Mouse (Mus musculus) leukemia stem cell, adult 10-12 weeks (primary cell): Measurements from ENCODE around the gene Rad52. TPM values are rescaled to one million over a fixed set of nuclear protein-coding genes. Genes with fewer than 3 reads are reported as not detected.

Experiments used
- polyA plus RNA-seq: library from polyadenylated mRNA; stranded (reverse); fragments of >175 nt; gene quantifications from 2 replicates; pipeline ENCODE4 v1.2.3, GENCODE M21; 2012; ENCODE audit warnings: low replicate concordance

Gene Rad52
- polyA plus RNA-seq: 33.3 and 70.6 TPM in 2 replicates

GRCm38 (mm10) chr6:119902204-119903080 lies at the start of gene Rad52:
Gene Rad52, plus strand, starts transcription at chr6:119902698.

Other genes starting within 250 kb of the Rad52 start
- gene Erc1, start 54.5 kb upstream of the Rad52 start, polyA plus RNA-seq: 1.0 and 1.8 TPM in 2 replicates
- 74.9 and 82.3 TPM in 2 replicates for gene Wnk1, start 136.0 kb downstream of the Rad52 start, polyA plus RNA-seq
- not detected in 2 replicates for gene Ninj2, start 190.7 kb downstream of the Rad52 start, polyA plus RNA-seq